Mouse (Mus musculus) spleen, postnatal 10 days (tissue): ENCODE measurements around the gene Kcnab1.
"Not testable (repeated sequence)": the region's sequence is repeated elsewhere in the genome, so short reads cannot be mapped to it uniquely, and the experiment has no call there.

ENCODE experiments used
- DNase-seq, 2 experiments: peaks; one replicate each; pipeline ENCODE4 v3.0.0; 2021 to 2022; ENCODE audit warnings: low spot score in 2 of 2

The Kcnab1 gene

GRCm38 (mm10) chr3:65365921-65366710 is 256.9 kb downstream of the Kcnab1 start:
- no peak for DNase-seq

- no peak for DNase-seq
These were observed 258.8 kb downstream of the Kcnab1 start for GRCm38 (mm10) chr3:65367944-65368343.

- no peak for DNase-seq
These were observed 263.4 kb downstream of the Kcnab1 start for GRCm38 (mm10) chr3:65372552-65372951.

- DNase-seq = no peak
These were observed 264.5 kb downstream of the Kcnab1 start for GRCm38 (mm10) chr3:65373594-65374182.

- no peak for DNase-seq
These were observed 265.5 kb downstream of the Kcnab1 start for GRCm38 (mm10) chr3:65374729-65375128.

- DNase-seq = no peak
These were observed 269.5 kb downstream of the Kcnab1 start for GRCm38 (mm10) chr3:65378724-65379123.

- DNase-seq = peak in 1 of 2 experiments; percentile 61
These were observed 270.8 kb downstream of the Kcnab1 start for GRCm38 (mm10) chr3:65379884-65380539.

GRCm38 (mm10) chr3:65381094-65381493 is 271.9 kb downstream of the Kcnab1 start:
- no peak for DNase-seq

- no peak for DNase-seq
These were observed 275.2 kb downstream of the Kcnab1 start for GRCm38 (mm10) chr3:65384431-65384830.

GRCm38 (mm10) chr3:65385771-65386170 is 276.6 kb downstream of the Kcnab1 start:
- no peak for DNase-seq

- no peak for DNase-seq
These were observed 282.1 kb downstream of the Kcnab1 start for GRCm38 (mm10) chr3:65391222-65391783.

GRCm38 (mm10) chr3:65391784-65392420 is 282.7 kb downstream of the Kcnab1 start:
- DNase-seq = no peak

GRCm38 (mm10) chr3:65392421-65392817 is 283.2 kb downstream of the Kcnab1 start, which contains the start of gene Ssr3:
Gene Ssr3, minus strand, starts transcription at chr3:65392623.
- DNase-seq = peak; percentile 90 to 95

- not testable (repeated sequence) for DNase-seq
These were observed 285.9 kb downstream of the Kcnab1 start for GRCm38 (mm10) chr3:65395111-65395510.

- DNase-seq = no peak
These were observed 287.8 kb downstream of the Kcnab1 start for GRCm38 (mm10) chr3:65396835-65397504.

GRCm38 (mm10) chr3:65397566-65397965 is 288.4 kb downstream of the Kcnab1 start:
- DNase-seq = no peak

GRCm38 (mm10) chr3:65405781-65406180 is 296.6 kb downstream of the Kcnab1 start:
- no peak for DNase-seq

- DNase-seq = no peak
These were observed 298.7 kb downstream of the Kcnab1 start for GRCm38 (mm10) chr3:65407891-65408290.

- no peak for DNase-seq
These were observed 307.4 kb downstream of the Kcnab1 start for GRCm38 (mm10) chr3:65416571-65416970.

- DNase-seq = no peak
These were observed 308.9 kb downstream of the Kcnab1 start for GRCm38 (mm10) chr3:65417913-65418594.

GRCm38 (mm10) chr3:65419706-65420105 is 310.5 kb downstream of the Kcnab1 start:
- no peak for DNase-seq
